Mouse (Mus musculus) ES-Bruce4 (cell line): Measurements from ENCODE around the gene Rinl.

ENCODE experiments used
- CTCF ChIP-seq: IDR thresholded peaks from one replicate; pipeline ENCODE4 v1.8.1; 2011; ENCODE audit warnings: low read depth, low read length
- EP300 ChIP-seq: IDR thresholded peaks from 2 replicates; pipeline ENCODE4 v1.6.1; 2011; ENCODE audit warnings: low read depth, low read length; ENCODE audit not compliant: insufficient read depth

DNA sequence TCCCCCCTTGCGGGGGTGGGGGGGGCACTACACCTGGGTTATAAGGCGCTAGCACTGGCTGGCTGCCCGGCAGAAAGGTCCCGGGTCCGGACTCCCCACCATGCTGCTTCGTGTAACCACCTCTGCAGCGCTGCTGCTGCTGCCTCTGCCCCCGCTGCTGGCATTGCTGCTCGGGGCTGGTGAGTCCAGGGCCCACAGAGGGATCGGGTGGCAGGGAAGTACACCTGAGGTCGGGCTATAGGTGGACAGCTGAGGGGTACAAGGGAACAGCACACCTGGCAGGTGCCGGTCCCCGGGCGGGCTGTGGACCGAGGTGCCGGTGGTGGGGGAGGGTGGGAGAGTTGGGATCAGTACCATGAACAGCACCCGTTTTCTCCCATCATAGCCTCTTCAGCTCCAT, 32.7 kb upstream of the Rinl start, which contains the start of gene Ccer2:
- TF ChIP-seq CTCF = no peak
- TF ChIP-seq EP300 = no peak
